Mouse (Mus musculus): Measurements from ENCODE around the gene Adgrl3. TPM values are rescaled to one million over a fixed set of nuclear protein-coding genes. Genes with fewer than 3 reads are reported as not detected.

Adgrl3 gene
- polyA plus RNA-seq, 1 experiment from 2014 or later = 9.4 TPM

DNA sequence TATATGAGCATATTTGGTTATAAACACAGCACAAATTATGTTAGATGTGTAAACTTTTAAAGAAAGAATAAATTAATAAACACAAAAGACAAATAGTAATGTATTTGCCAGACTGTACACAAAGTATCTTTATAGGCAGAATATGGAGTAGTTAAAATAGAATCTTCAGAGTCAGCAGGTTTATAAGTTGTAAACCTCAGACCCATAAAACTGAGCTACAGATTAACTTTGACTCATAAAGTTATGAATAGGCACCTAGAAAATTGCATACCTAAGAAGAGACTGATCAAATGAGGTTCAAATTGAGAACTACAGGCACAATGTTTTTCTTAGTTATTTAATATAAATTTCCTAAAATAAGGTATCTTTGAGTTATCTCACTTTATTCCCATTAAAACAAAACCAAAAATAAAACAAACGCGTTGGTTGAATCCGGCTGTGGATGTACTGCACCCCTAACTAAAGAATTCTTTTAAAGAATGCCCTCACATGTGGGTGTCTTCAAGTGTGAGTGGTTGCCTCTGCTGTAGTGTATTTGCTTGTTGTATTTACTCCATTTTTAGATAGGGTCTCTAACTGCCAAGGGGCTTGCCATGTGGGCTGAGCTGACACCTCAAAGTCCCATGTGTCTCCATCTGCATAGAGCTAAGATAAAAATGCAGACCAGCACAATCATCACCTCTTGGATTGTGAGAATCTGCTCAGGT is 297.6 kb downstream of the Adgrl3 start:
- Histone ChIP-seq H3K4me3 (no peak overlapping the region), H3K27ac (no peak overlapping the region), H3K27me3 (ENCODE audit: poor library complexity, severe bottlenecking) (peaks cover 26% of the 10 kb centered on the region), H3K9me3 (no peaks in the 10 kb centered on the region), H3K4me1 (peaks cover 16% of the 10 kb centered on the region), H3K36me3 (replicated peaks) (no peaks in the 10 kb centered on the region)
- DNase-seq (ENCODE audit: extremely low spot score, low spot score) = no peak
- WGBS = 98% methylated on average over 3 of the region's 3 CpGs

DNA sequence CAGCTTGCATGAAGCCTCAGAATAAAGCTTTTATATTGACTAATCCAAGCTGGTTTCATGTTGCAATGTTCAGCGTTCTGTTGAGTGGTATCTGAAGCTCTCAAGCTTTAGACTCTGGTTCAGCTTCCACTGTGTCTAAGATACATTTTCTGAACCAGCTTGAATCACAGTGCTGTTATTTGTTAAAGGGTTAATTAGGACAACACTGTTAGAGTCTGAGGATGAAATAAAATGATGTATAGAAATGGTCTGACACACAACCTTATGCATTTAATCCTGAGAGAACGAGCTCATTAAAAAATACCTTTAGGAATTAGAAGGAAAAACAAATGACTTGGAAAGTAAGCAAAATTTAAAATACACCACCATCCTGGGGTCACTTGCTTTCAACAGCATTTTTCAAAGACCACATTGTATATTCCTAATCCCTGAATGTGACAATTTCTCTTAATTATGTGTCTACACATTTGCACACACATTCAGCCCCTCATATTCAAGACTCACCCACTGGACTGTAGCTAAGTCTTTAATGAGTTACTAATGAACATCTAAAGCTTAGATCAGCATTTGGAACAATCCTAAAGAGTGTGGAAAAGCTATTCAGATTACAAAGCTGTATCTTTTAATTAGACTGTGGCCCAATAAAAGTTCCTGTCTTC is 301.5 kb downstream of the Adgrl3 start:
- no peaks in the 10 kb centered on the region for H3K9me3 ChIP-seq
- H3K4me3 ChIP-seq = no peak overlapping the region
- 42% methylated on average over 2 of the region's 2 CpGs for WGBS
- no peaks in the 10 kb centered on the region for H3K36me3 ChIP-seq (replicated peaks)
- DNase-seq (ENCODE audit: extremely low spot score, low spot score) = no peak
- no peak overlapping the region for H3K27ac ChIP-seq
- H3K27me3 ChIP-seq (ENCODE audit: poor library complexity, severe bottlenecking) = peaks cover 49% of the 10 kb centered on the region
- peaks cover 16% of the 10 kb centered on the region for H3K4me1 ChIP-seq

DNA sequence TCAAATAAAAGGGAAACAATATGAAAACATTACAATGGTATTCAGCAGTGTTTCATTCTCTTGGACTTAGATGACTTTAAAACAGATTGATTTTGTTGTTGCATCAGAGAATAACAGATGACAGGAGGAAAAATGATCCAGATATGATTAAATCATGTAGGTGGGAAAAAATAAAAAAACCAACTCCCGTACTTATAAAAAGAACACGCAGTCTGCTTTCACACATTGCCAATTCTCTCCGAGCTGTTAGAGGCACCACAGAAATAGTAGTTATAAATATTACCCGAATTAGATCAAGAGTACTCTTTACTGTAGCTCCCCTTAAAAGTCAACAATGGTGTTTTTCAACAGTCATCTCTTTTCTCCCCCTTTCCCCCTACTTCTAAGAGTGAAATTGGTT is 302.1 kb downstream of the Adgrl3 start:
- no peak overlapping the region for H3K4me3 ChIP-seq
- WGBS = 90% methylated on average over 4 of the region's 4 CpGs
- peaks cover 49% of the 10 kb centered on the region for H3K27me3 ChIP-seq (ENCODE audit: poor library complexity, severe bottlenecking)
- H3K27ac ChIP-seq = no peak overlapping the region
- peaks cover 16% of the 10 kb centered on the region for H3K4me1 ChIP-seq
- no peaks in the 10 kb centered on the region for H3K9me3 ChIP-seq
- H3K36me3 ChIP-seq (replicated peaks) = no peaks in the 10 kb centered on the region
- DNase-seq (ENCODE audit: extremely low spot score, low spot score) = no peak

DNA sequence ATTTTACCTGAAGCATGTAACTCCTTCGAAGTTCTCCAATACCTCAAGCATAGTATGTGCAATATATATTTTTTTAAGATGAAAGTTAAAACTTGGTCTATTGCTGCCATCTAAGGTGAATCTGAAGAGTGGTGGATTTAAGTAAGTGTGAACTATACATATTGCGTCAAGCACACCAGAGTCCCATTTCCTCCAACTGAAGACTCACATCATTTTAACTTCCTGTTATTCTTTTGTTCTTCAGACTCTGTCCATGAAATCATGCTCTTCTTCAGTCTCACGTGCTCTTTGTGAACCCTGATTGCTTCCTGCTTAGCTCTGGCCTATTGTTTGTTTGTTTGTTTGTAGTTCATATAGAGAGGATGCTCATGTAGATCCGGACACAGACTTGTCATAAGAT is 307.0 kb downstream of the Adgrl3 start:
- Histone ChIP-seq H3K9me3 (no peaks in the 10 kb centered on the region), H3K36me3 (replicated peaks) (no peaks in the 10 kb centered on the region), H3K4me3 (no peak overlapping the region), H3K4me1 (peaks cover 7% of the 10 kb centered on the region), H3K27ac (no peak overlapping the region), H3K27me3 (ENCODE audit: poor library complexity, severe bottlenecking) (peaks cover 56% of the 10 kb centered on the region)
- no peak for DNase-seq (ENCODE audit: extremely low spot score, low spot score)
- 85% methylated on average over 4 of the region's 4 CpGs for WGBS

DNA sequence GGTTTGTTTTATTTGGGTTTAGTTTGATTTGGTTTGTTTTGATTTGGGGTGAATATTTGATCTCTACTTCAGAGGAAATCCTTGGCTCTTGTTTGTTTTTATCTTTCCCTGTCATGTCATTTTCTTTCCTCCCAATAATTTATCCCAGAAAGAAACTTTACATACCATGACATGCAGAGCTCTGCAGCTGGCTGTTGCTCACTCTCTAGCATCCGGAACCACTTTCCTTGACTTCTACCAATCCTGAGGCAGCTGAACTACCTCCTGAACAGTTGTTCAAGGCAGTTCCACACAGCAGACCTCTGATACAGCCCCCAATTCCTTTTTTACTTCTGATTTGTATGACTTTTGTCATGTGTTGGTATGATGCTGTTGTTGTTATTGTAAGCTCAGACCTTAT is 307.5 kb downstream of the Adgrl3 start:
- no peak for DNase-seq (ENCODE audit: extremely low spot score, low spot score)
- no peaks in the 10 kb centered on the region for H3K36me3 ChIP-seq (replicated peaks)
- peaks cover 54% of the 10 kb centered on the region for H3K27me3 ChIP-seq (ENCODE audit: poor library complexity, severe bottlenecking)
- H3K4me3 ChIP-seq = no peak overlapping the region
- H3K27ac ChIP-seq = no peak overlapping the region
- peaks cover 5% of the 10 kb centered on the region for H3K4me1 ChIP-seq
- H3K9me3 ChIP-seq = no peaks in the 10 kb centered on the region
- WGBS = 92% methylated on average over 1 of the region's 1 CpGs

DNA sequence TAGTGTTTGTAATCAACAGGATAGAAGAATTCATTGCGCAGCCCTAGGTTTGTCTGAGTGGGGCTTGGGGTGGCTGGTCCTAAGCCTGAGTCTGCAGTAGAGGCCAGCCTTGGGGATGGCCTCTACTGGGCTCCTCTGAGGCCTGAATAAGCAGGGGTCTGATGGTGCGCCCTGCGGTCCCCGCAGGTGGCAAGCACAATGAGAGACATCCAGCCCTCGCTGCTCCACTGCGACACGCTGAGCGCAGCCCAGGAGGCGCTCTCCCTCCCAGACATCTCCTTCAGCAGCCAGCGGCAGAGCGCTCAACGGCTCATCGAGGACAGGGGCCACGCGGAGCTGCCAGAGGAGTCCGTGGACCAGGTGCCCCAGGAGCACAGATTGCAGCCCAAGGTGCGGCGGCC is 309.6 kb downstream of the Adgrl3 start:
- Histone ChIP-seq H3K9me3 (no peaks in the 10 kb centered on the region), H3K4me3 (peak overlapping the region; percentile 22), H3K4me1 (peaks cover 5% of the 10 kb centered on the region), H3K27ac (no peak overlapping the region), H3K27me3 (ENCODE audit: poor library complexity, severe bottlenecking) (peaks cover 34% of the 10 kb centered on the region), H3K36me3 (replicated peaks) (no peaks in the 10 kb centered on the region)
- no peak for DNase-seq (ENCODE audit: extremely low spot score, low spot score)
- WGBS = 16% methylated on average over 18 of the region's 18 CpGs

DNA sequence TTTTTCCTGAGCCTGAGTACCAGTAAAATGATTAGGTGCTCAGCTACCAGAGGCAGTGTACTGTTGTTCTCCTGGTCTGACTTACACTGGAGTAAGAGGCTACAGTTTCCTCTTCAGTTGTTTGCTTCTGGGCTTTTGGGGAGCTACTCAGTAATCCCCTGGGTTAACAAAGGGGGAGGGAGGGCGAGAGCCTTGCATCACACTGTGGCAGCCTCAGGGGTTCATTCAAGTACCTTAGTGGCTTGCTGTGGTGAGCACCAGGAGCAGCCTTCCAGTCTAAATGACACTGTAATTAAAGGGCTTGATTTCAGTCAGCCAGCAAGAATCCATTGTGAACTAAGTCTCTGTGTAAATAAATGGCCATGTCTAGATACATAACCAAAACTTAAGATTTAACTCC is 324.4 kb downstream of the Adgrl3 start:
- Histone ChIP-seq H3K36me3 (replicated peaks) (no peaks in the 10 kb centered on the region), H3K4me3 (no peak overlapping the region), H3K9me3 (no peaks in the 10 kb centered on the region), H3K27me3 (ENCODE audit: poor library complexity, severe bottlenecking) (peaks cover 83% of the 10 kb centered on the region), H3K4me1 (peaks cover 33% of the 10 kb centered on the region), H3K27ac (no peak overlapping the region)
- DNase-seq (ENCODE audit: extremely low spot score, low spot score) = peak; percentile 44
- 23% methylated on average over 1 of the region's 1 CpGs for WGBS

DNA sequence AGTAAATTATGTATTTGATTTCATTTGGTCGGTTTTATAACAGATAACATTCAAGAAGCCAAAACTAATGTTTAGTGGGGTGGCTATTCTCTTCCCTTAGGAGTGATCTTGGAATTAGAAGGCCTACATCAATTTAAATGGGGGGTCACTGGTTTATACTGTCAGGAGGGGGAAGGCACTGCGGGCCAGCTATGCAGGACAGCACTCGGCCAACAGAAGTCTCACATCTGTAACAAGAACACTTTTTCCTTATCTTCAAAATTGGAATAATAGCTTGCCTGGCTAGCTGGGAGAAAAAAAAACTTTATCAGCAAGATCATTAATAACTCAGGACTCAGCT is 325.1 kb downstream of the Adgrl3 start:
- H3K4me1 ChIP-seq = peaks cover 33% of the 10 kb centered on the region

DNA sequence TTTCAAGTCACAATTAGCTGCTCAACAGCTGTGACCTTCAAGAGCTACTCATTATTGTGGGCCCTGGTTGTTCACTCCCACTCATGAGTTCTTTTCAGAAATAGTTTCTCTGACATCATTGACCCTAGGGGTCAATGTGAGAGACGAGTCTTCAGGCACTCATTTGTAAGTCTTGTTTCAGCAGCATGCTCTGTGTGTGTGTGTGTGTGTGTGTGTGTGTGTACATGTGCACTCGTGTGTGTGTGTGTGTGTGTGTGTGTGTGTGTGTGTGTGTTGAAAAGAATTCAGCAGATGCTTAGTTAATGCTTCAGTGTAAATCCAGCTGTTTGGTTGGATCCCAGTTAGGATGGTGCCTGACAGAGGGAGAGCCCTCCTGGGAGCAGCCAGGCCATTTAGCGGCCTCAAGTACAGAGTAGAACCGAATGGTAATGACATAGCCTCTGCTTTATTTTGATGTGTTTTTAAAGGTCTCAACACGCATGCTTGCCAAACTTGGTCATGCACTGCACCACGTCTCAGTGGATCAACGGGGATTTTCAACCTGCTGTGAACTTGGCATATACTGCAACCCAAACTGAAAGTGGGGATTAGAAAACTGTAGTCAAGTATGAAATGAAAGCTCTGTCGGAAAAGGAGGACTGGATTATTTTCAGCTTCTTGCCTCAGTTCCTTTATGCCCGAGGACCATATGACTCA is 325.6 kb downstream of the Adgrl3 start:
- peaks cover 33% of the 10 kb centered on the region for H3K4me1 ChIP-seq
- H3K4me3 ChIP-seq = no peak overlapping the region
- H3K27ac ChIP-seq = no peak overlapping the region
- no peak for DNase-seq (ENCODE audit: extremely low spot score, low spot score)
- H3K27me3 ChIP-seq (ENCODE audit: poor library complexity, severe bottlenecking) = peaks cover 83% of the 10 kb centered on the region
- no peaks in the 10 kb centered on the region for H3K36me3 ChIP-seq (replicated peaks)
- 46% methylated on average over 9 of the region's 9 CpGs for WGBS
- H3K9me3 ChIP-seq = no peaks in the 10 kb centered on the region

More for the DNA sequence above, 325.1 kb downstream of the Adgrl3 start:
- Histone ChIP-seq H3K27ac (no peak overlapping the region), H3K36me3 (replicated peaks) (no peaks in the 10 kb centered on the region), H3K27me3 (ENCODE audit: poor library complexity, severe bottlenecking) (peaks cover 83% of the 10 kb centered on the region), H3K9me3 (no peaks in the 10 kb centered on the region), H3K4me3 (no peak overlapping the region)
- WGBS = 44% methylated on average over 3 of the region's 3 CpGs
- DNase-seq (ENCODE audit: extremely low spot score, low spot score) = no peak

DNA sequence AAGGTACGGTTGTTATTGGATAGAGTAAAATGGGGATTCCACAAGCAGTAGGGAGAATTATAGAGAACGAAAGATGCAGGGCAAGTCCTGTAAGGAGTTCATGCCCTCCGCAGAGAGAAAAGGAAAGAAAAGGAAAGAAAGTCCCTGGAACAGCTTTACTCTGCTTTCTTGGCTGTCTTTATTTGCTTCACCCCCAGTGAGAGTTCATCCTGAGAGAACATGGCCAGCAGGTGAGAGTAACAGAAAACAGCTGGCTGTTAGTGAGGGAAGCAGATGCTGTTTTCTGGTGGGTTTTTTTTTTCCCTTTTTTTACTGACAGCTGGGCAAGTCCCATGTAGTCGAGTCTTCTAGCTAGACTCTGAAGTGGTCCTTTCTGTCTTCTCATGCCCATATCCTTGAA is 327.6 kb downstream of the Adgrl3 start:
- Histone ChIP-seq H3K4me1 (peaks cover 33% of the 10 kb centered on the region), H3K4me3 (no peak overlapping the region), H3K27me3 (ENCODE audit: poor library complexity, severe bottlenecking) (peaks cover 64% of the 10 kb centered on the region), H3K27ac (no peak overlapping the region), H3K9me3 (no peaks in the 10 kb centered on the region), H3K36me3 (replicated peaks) (no peaks in the 10 kb centered on the region)
- 47% methylated on average over 4 of the region's 4 CpGs for WGBS
- DNase-seq (ENCODE audit: extremely low spot score, low spot score) = no peak

DNA sequence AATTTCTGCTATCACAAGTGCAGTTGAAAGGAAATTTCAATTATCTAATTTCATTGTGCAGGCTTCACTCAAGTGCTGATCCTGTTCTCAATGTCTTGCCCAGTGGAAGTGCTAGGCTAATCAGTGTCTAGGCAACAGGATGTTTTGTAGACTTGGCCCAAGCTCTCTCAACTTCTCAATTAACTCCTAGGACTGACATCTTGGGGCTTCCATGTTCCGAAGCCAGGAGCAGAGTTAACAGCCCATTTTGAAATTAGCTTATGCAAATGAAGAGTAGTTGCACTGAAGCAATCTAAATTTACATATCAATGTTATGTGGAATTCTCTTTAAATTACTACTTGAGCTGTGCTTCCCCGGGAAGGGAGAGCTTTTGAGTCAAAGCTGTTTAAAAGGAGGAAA is 339.6 kb downstream of the Adgrl3 start:
- Histone ChIP-seq H3K36me3 (replicated peaks) (no peaks in the 10 kb centered on the region), H3K27ac (no peak overlapping the region), H3K27me3 (ENCODE audit: poor library complexity, severe bottlenecking) (peaks cover 29% of the 10 kb centered on the region), H3K4me1 (peaks cover 11% of the 10 kb centered on the region; the same call in 1 of the 2 replicates), H3K4me3 (no peak overlapping the region), H3K9me3 (no peaks in the 10 kb centered on the region)
- no peak for DNase-seq (ENCODE audit: extremely low spot score, low spot score)
- WGBS = 40% methylated on average over 2 of the region's 2 CpGs

DNA sequence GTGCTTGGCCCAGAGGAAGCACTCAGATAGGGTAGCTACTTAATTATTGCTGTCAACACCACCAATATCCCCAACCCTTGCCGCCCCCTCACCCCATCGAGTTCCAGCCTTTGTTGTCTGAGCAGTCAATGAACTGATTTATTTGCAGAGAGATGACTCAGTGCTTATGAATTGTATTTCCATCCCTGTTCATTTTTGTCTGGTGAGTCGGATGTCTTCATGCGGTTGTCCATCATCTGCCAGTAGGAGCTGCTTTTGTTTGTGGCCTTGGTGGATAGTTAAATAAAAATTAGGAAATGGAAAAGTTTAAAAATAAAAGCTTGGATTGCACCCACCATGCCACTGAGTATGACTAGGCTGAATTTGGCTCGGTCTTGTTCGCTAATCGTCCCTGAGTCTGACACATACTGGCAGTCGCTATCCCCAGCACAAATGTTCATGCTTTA is 344.3 kb downstream of the Adgrl3 start:
- DNase-seq (ENCODE audit: extremely low spot score, low spot score) = no peak
- H3K4me1 ChIP-seq = peaks cover 11% of the 10 kb centered on the region; the same call in 1 of the 2 replicates
- H3K4me3 ChIP-seq = no peak overlapping the region
- H3K9me3 ChIP-seq = no peaks in the 10 kb centered on the region
- no peak overlapping the region for H3K27ac ChIP-seq
- peaks cover 11% of the 10 kb centered on the region; the same call in 1 of the 2 replicates for H3K27me3 ChIP-seq (ENCODE audit: poor library complexity, severe bottlenecking)
- H3K36me3 ChIP-seq (replicated peaks) = no peaks in the 10 kb centered on the region
- 92% methylated on average over 8 of the region's 8 CpGs for WGBS

DNA sequence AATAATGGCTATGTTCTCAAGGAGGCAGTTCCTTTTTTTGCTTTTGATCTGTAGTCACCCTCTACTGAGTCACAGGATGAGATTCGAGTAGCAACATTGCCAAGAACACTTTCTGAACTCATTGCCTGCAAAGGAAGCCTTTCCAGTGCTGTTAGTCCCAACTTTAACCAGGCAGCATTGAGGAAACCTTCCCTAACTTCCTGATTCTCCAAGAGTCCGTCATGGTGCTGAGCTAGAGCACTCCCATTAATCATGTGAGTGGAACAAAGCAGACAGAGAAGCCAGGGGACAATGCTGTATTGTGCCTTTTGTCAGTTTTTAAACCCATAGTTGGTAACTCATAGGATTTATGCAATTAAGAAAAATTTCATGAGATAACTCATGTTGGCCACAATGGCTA is 345.3 kb downstream of the Adgrl3 start:
- H3K9me3 ChIP-seq = no peaks in the 10 kb centered on the region
- no peaks in the 10 kb centered on the region for H3K36me3 ChIP-seq (replicated peaks)
- H3K4me1 ChIP-seq = peaks cover 3% of the 10 kb centered on the region; the same call in 1 of the 2 replicates
- no peak overlapping the region for H3K4me3 ChIP-seq
- DNase-seq (ENCODE audit: extremely low spot score, low spot score) = no peak
- H3K27me3 ChIP-seq (ENCODE audit: poor library complexity, severe bottlenecking) = peaks cover 11% of the 10 kb centered on the region; the same call in 1 of the 2 replicates
- 75% methylated on average over 2 of the region's 2 CpGs for WGBS
- H3K27ac ChIP-seq = no peak overlapping the region

Data from forebrain, embryonic 10.5 days (tissue).